Mouse (Mus musculus) forebrain, postnatal 0 days (tissue): ENCODE results near the gene Akap6. TPM values are rescaled to one million over a fixed set of nuclear protein-coding genes. Genes with fewer than 3 reads are reported as not detected.

Source experiments
- ATAC-seq: fragments of 200-750 bp; cut with Nextera tagmentation; 2 replicates; pipeline ENCODE4 v1.8.0; 2017; ENCODE audit warnings: mild to moderate bottlenecking, moderate library complexity
- DNase-seq: peaks from one replicate; pipeline ENCODE4 v3.0.0-alpha.2; 2015
- H3K27ac ChIP-seq: fragments of 300-500 bp; sonication (generic); 2 replicates; pipeline ENCODE4 v1.5.1; 2014; ENCODE audit warnings: low read depth, mild to moderate bottlenecking, antibody characterized with exemption, low read length, moderate library complexity, mixed read lengths
- H3K27me3 ChIP-seq: fragments of 300-500 bp; sonication (generic); 2 replicates; pipeline ENCODE4 v1.6.1; 2014; ENCODE audit warnings: mild to moderate bottlenecking, low read length, mixed read lengths; ENCODE audit not compliant: insufficient read depth
- H3K36me3 ChIP-seq: fragments of 300-500 bp; sonication (generic); 2 replicates; pipeline ENCODE4 v1.6.1; 2014; ENCODE audit warnings: mild to moderate bottlenecking, moderate library complexity; ENCODE audit not compliant: insufficient read depth
- H3K4me1 ChIP-seq: fragments of 300-500 bp; sonication (generic); 2 replicates; pipeline ENCODE4 v1.6.1; 2014; ENCODE audit warnings: antibody characterized with exemption; ENCODE audit not compliant: insufficient read depth
- H3K4me2 ChIP-seq: fragments of 300-500 bp; sonication (generic); 2 replicates; pipeline ENCODE4 v1.6.1; 2014; ENCODE audit warnings: low read depth, mild to moderate bottlenecking, moderate library complexity
- H3K4me3 ChIP-seq: fragments of 300-500 bp; sonication (generic); 2 replicates; pipeline ENCODE4 v1.5.1; 2014; ENCODE audit warnings: low read depth, low read length, mixed read lengths
- H3K9ac ChIP-seq: fragments of 300-500 bp; sonication (generic); 2 replicates; pipeline ENCODE4 v1.6.1; 2014; ENCODE audit warnings: mild to moderate bottlenecking
- H3K9me3 ChIP-seq: fragments of 300-500 bp; sonication (generic); 2 replicates; pipeline ENCODE4 v1.6.1; 2016; ENCODE audit warnings: low read length
- CTCF ChIP-seq: sonication (generic); IDR thresholded peaks from 2 replicates; pipeline ENCODE4 v1.5.1; 2016; ENCODE audit warnings: antibody characterized with exemption, control low read depth, low read depth
- WGBS: fragments of 180-500 bp; shearing (Covaris S2); extraction: QIAGEN DNeasy Blood & Tissue Kit; methylation state at CpG from one replicate; pipeline ENCODE4 v1.1.7; 2014; 5-methylcytosine and 5-hydroxymethylcytosine counted together
- polyA plus RNA-seq: library from polyadenylated mRNA; unstranded; fragments of >200 nt; fragmentation: Nextera tagmentation; extraction: Ambion mirVana; gene quantifications from 2 replicates; pipeline ENCODE4 v1.2.1, GENCODE M21; 2015
- total RNA-seq: library from RNA; depleted of rRNA; stranded (reverse); fragments of >200 nt; gene quantifications from 2 replicates; pipeline ENCODE4 v1.2.3, GENCODE M21; 2014

Akap6 gene
- total and polyA plus RNA-seq, 2 experiments from 2014 or later = 14.4 to 68.9 TPM

DNA sequence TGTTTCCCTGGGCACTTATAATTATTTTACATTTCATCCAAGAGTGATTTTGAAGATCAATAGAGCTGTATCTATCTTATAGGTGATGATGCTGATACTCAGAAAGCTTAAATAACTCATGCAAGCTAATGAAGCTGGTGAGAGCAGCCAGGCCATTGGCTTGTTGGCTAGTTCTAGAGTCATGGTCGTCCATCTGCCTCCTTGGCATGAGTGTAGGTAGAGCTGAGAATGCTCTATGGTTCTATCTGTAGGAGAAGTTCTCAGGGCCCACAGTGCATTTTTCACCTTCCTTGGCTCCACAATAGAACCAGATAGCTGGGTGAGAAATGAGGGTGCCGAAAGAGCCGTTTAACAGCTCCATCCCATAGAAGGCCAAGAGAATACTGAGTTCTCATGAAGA is 438.1 kb downstream of the Akap6 start:
- Histone ChIP-seq H3K36me3 (peaks cover 29% of the 10 kb centered on the region), H3K27ac (no peak overlapping the region), H3K9me3 (no peaks in the 10 kb centered on the region), H3K27me3 (no peaks in the 10 kb centered on the region), H3K4me3 (no peak overlapping the region), H3K4me1 (no peaks in the 10 kb centered on the region), H3K4me2 (no peak overlapping the region), H3K9ac (no peak overlapping the region)
- TF ChIP-seq CTCF = no peak
- WGBS = 89% methylated on average over 3 of the region's 3 CpGs
- no peak for ATAC-seq
- no peak for DNase-seq

GRCm38 (mm10) chr12:53144122-53144695 is 445.0 kb downstream of the Akap6 start:
- H3K9ac ChIP-seq = no peak overlapping the region
- no peaks in the 10 kb centered on the region for H3K9me3 ChIP-seq
- H3K4me3 ChIP-seq = no peak overlapping the region
- ATAC-seq = 0 out of 2 replicates have a peak, but pooled peaks have one; percentile 34
- peaks cover 29% of the 10 kb centered on the region for H3K36me3 ChIP-seq
- no peaks in the 10 kb centered on the region for H3K4me1 ChIP-seq
- no peak for TF ChIP-seq CTCF
- 50% methylated on average over 6 of the region's 6 CpGs for WGBS
- no peak overlapping the region for H3K27ac ChIP-seq
- H3K27me3 ChIP-seq = no peaks in the 10 kb centered on the region
- H3K4me2 ChIP-seq = no peak overlapping the region
- DNase-seq = no peak

- H3K9me3 ChIP-seq = no peaks in the 10 kb centered on the region
- no peak for DNase-seq
- H3K4me1 ChIP-seq = no peaks in the 10 kb centered on the region
- peaks cover 24% of the 10 kb centered on the region for H3K36me3 ChIP-seq
- 93% methylated on average over 10 of the region's 10 CpGs for WGBS
- no peak overlapping the region for H3K4me2 ChIP-seq
- H3K4me3 ChIP-seq = no peak overlapping the region
- H3K27me3 ChIP-seq = no peaks in the 10 kb centered on the region
- H3K9ac ChIP-seq = no peak overlapping the region
- ATAC-seq = no peak
- no peak overlapping the region for H3K27ac ChIP-seq
- TF ChIP-seq CTCF = no peak
These were observed 445.6 kb downstream of the Akap6 start for GRCm38 (mm10) chr12:53144760-53145159.

DNA sequence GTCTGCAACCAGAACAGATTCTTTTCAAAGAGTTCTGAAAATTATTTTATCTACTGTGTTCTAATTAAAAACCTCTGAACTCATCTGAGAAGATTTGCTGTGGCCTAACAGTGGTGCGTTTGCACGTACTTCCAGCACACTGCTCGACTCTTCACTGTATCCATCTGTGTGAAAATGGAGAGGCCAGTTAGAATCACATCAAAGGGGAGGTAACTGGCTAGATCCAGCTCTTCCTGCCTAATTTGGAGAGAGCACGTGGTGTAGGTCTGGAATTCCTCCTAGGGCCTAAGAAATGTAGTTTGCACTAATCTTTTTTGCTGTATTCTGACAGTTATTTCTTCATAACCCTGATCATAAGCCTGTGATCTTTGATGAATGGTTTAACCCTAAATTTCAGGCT is 446.3 kb downstream of the Akap6 start:
- WGBS = 39% methylated on average over 4 of the region's 4 CpGs
- Histone ChIP-seq H3K4me1 (no peaks in the 10 kb centered on the region), H3K9me3 (no peaks in the 10 kb centered on the region), H3K4me3 (no peak overlapping the region), H3K27ac (no peak overlapping the region), H3K36me3 (peaks cover 18% of the 10 kb centered on the region), H3K9ac (no peak overlapping the region), H3K27me3 (no peaks in the 10 kb centered on the region), H3K4me2 (no peak overlapping the region)
- no peak for DNase-seq
- no peak for ATAC-seq
- no peak for TF ChIP-seq CTCF

GRCm38 (mm10) chr12:53146460-53147050 is 447.4 kb downstream of the Akap6 start:
- ATAC-seq (peak; percentile 83), DNase-seq (peak; percentile 71)
- H3K9ac ChIP-seq = no peak overlapping the region
- no peaks in the 10 kb centered on the region for H3K27me3 ChIP-seq
- no peaks in the 10 kb centered on the region for H3K9me3 ChIP-seq
- no peak overlapping the region for H3K4me2 ChIP-seq
- H3K27ac ChIP-seq = no peak overlapping the region
- H3K4me3 ChIP-seq = no peak overlapping the region
- H3K36me3 ChIP-seq = peaks cover 10% of the 10 kb centered on the region
- 44% methylated on average over 11 of the region's 11 CpGs for WGBS
- H3K4me1 ChIP-seq = no peaks in the 10 kb centered on the region
- no peak for TF ChIP-seq CTCF

- Histone ChIP-seq H3K4me1 (no peaks in the 10 kb centered on the region), H3K9ac (no peak overlapping the region), H3K4me2 (no peak overlapping the region), H3K27ac (no peak overlapping the region), H3K9me3 (no peaks in the 10 kb centered on the region), H3K27me3 (no peaks in the 10 kb centered on the region), H3K36me3 (peaks cover 3% of the 10 kb centered on the region; the same call in 1 of the 2 replicates), H3K4me3 (no peak overlapping the region)
- WGBS = 85% methylated on average over 11 of the region's 11 CpGs
- TF ChIP-seq CTCF = no peak
- no peak for ATAC-seq
- no peak for DNase-seq
These were observed 448.5 kb downstream of the Akap6 start for GRCm38 (mm10) chr12:53147696-53148095.

GRCm38 (mm10) chr12:53168189-53169003 is 469.2 kb downstream of the Akap6 start:
- no peak for TF ChIP-seq CTCF
- H3K27ac ChIP-seq = no peak overlapping the region
- H3K9me3 ChIP-seq = no peaks in the 10 kb centered on the region
- no peaks in the 10 kb centered on the region for H3K27me3 ChIP-seq
- no peaks in the 10 kb centered on the region for H3K4me1 ChIP-seq
- 93% methylated on average over 8 of the region's 8 CpGs for WGBS
- H3K9ac ChIP-seq = no peak overlapping the region
- H3K4me2 ChIP-seq = no peak overlapping the region
- no peaks in the 10 kb centered on the region for H3K36me3 ChIP-seq
- ATAC-seq = no peak
- no peak for DNase-seq
- H3K4me3 ChIP-seq = no peak overlapping the region
